Mouse (Mus musculus): Measurements from ENCODE around the gene Satb1. TPM values are rescaled to one million over a fixed set of nuclear protein-coding genes. Genes with fewer than 3 reads are reported as not detected.

Satb1 gene
- total RNA-seq, 2 experiments from 2014 or later = 27.1 to 63.8 TPM

DNA sequence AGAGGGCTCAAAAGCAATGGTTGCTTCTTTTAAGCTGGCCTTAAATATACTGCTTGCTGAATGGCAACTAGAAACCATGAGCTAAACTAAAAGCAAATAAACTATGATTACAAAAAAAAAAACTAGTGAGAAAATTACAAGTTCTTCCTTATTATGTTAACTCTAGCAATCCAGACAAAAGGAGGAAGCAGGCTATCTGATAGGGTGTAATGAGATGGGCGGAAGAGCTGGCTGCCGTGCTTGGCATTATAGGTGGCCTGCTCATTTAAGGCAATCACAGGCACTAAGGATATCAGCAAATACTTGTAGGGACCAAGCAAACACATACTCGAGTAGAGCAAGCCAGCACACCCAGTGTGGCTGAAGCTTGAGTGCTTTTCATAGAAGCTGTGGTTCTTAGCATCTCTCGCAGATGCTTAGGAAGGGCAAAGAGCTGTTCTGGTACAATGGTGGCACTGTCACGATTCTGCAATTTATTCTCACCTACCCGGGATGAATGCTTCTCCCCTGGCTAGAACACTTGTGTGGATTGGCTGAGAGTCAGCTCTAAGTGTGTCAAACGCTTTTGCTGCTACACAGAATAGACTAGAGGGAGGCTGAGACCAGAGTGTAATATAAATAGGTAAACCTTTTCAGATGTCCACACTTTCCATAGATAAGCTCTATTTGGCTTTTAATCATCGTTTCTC is 49.4 kb downstream of the Satb1 start:
- DNase-seq = no peak
- intact Hi-C loops (cut with DNase I) = no loop called here

DNA sequence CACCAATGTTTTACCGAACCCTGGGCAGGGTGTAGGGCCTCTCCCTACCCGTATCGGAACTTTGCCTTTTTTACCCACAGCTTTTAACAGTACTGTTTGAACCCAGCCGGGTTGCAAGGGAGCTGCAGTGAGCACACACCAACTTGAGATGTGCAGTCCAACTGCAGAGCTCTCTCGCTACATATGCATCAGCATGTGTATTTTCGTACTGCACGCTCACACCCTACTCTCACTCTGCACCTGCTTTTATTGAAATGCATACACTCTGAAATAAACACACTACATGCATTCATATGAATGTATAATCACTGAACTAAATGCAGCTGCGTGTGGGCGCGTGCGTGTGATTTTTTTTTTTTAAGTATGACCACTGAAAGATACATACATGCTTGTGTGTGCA is 53.1 kb downstream of the Satb1 start:
- no peak for DNase-seq
- intact Hi-C loops (cut with DNase I) = no loop called here

DNA sequence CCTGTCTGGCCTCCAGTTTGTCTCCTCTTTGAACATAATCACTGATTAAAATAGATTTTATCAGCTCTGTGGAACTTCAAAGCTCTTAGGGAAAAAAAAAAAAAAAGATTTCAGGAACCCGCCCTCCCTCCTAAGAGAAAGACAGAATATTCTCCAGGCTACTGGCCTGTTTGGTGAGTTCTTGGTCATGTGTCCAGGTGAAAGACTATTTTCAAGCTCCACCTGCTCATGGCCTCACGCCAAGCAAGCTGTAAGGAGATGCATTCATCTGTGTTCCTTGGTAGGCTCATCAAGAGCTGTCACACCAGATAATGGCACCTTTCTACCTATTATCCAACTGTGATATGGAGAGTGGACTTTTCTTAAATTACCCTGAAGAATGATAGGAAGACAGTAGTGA is 54.1 kb downstream of the Satb1 start:
- intact Hi-C loops (cut with DNase I) = loop anchor here (5.0 to 10.0 kb wide), 2 partner anchors 792 to 964 kb away; no protein-coding TSS in a partner anchor
- no peak for DNase-seq

DNA sequence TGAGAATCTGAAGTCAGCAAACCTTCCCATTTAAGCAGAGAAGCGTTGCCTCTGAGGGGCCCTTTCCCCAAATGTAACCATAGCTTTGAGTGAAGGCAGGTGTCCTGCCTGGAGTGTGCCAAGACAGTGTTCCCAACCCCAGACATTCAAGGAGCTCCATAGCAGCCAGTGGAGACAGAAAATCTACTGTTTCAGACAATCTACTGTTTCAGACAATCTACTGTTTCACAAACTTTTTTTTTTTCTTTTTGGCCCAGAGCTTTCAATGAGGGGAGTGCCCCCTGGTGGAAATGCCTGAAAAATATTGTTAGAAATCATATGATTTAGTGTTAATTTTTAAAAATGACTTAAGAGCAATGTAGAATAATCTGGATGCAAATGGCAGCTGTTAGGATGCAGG is 55.3 kb downstream of the Satb1 start:
- intact Hi-C loops (cut with DNase I) = loop anchor here (5.0 to 10.0 kb wide), 2 partner anchors 791 to 963 kb away; no protein-coding TSS in a partner anchor
- DNase-seq = peak; percentile 8 to 44

DNA sequence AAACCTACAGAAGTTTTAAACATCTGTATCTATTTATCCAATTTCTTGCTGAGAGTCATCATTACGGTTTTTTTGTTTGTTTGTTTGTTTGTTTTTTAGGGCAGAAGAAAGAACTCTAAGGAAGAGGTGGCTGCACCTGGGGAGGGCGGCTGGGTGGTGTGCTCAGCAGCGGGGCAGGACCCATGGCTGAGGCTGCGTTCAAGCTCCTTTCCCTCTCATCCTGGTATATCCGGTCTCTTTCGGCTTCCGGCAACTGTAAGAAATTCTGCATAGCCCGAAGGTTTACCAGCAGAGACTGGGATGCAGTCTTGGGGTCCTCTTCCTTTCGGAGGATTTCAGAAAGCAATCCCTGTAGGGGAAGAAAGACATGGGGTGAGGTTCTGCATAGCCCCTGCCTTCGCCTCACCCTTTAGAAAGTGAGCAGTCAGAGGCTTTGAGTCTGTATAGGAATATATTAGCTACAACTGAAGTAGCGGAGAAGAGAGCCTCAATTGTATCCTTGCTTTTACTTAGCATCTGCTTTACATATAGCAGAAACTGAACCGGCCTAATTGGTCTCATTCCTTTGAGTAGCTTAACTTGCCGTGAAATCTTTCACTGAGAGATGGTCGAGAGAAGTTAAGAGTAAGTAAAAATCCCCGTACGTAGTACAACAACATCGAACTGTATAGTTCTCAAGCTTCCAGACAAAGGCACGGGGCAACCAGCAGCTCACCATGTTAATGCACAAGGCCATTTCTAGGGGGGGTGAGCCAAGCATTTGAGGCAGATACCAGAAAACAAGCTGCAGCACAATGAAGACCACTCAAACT is 57.8 kb downstream of the Satb1 start:
- intact Hi-C loops (cut with DNase I) = loop anchor here (5.0 to 10.0 kb wide), 2 partner anchors 788 to 960 kb away; no protein-coding TSS in a partner anchor
- DNase-seq = no peak

DNA sequence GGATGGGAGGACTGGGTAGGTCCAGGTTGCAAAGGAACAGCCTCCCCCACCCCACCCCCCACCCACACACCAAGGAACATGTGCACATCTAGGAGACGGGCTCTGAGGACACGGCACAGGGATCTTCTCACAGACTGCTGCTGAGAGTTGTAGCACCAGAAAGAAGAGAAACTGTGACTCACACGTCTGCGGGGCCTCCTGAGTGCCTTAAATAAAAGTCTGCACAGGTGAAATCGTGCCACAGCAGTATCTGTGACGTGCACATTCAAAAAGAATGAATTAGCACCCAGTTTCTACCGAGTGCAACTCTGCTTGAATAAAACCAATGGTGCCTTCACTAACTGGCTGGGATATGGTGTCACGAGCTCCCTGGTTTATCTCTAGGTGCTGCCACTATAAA is 69.5 kb downstream of the Satb1 start:
- intact Hi-C loops (cut with DNase I) = no loop called here
- no peak for DNase-seq

DNA sequence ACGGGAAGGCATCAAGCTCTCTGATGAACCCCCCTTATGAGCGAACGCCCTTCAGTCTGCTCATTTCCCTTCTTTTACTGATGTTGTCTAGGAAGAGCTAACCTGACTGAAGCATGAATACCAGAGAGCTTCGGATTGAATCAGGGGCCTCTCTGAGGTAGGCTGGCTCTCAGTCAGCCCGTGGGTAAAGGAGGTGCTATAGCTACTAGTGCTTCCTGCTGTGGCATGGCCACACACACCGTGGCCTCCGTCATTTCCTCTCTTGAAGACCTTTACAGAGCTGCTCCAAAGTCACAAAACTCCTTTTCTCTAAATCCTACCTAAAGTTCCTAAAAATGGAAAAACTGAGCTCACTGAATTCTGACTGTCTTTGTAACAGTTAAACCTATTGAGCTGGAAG is 70.6 kb downstream of the Satb1 start:
- no peak for DNase-seq
- intact Hi-C loops (cut with DNase I) = no loop called here

DNA sequence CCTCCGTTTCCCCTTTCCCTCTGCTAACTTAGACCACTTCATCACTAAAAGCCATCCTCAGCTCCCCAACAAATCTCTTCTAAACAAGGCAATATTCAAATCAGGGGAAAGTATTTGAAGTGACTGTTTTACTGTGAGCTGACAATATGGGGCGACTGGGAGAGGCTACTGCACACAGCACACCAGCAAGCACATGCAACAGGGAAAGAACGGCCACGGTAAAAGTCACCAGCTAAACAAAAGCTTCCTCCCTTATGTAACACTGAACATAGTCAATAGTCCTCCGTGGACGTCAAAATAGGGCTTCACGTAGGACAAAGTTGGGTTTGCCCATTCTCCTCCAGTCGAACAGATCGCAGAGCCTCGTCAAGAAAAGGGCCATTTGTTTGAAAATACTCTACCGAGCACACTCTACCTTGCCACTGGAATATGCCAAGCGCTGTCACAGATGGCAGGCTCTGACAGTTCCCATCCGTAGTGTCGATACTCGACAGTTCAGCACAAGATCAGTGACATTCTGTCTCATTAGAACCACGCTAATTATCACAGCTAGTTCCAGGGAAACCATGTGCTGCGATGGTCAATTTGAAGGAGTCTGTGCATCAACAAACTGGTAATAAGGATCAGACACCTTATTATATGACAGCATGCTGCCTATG is 72.0 kb downstream of the Satb1 start:
- intact Hi-C loops (cut with DNase I) = no loop called here
- no peak for DNase-seq

DNA sequence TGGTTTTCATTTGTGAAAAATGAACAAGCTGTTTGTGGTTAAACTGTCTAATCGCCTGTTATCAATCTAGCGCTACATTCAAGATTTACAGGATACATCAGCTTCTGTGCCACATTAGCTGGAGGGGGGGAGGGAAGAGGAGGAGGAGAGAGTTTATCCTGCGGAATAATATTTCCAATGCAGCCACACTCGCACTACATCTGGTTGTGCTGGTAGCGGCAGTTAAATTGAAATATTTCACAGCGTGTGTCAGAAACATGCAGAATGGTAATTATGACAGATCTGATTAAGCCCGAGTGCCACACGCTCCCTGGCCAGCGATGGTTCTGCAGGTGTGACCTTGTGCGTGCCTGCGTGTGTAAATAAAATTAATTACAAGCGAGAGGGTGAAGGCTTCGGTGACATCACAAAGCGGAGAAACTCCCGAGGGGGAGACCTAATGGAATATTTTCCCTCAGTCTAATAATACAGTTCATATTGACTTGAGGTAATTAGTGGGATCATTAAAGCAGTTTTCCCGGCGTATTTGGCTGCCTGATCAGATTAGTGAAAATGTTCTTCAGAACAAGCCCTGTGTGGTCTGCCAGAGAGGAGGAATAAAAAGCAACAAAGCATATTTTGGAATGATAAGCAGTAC is 72.7 kb downstream of the Satb1 start:
- no peak for DNase-seq
- intact Hi-C loops (cut with DNase I) = no loop called here

DNA sequence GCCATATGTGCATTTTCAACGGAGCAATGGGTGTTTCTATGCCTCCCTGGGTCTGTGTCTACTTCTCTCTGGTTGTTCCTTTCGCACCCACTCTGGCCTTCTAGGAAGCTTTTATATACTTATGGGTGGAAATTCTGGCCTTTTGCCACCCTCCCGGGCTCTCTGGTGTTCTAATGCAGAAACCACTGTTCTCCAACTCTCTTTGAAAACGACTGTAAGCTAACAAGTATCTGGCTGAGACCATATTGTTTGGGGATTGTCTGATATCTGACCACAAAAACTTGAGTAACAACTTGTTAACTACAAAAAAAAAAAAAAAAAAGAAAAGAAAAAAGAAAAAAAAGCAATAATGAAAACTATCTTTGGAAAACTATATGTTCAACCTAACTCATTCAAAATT is 73.6 kb downstream of the Satb1 start:
- no peak for DNase-seq

DNA sequence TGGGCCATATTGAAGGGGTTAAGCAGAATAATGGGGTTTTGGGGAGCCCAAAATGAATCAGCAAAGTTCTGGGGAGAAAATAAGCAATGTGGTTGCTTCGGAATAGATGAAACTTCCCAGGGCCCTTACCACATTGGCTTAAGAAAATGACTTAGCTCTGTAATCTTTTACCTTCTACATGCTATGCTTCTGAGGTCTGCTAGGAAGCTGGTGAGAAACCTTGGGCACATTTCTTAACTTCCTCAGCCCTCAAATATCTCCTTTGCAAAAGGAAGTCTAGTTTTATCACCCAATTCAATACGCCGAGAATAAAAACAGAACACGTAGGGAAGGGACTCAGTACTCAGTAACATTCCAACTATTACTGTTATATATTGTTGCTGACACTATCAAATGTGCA is 80.9 kb downstream of the Satb1 start:
- DNase-seq = no peak

More for the DNA sequence above, 73.6 kb downstream of the Satb1 start:
- intact Hi-C loops (cut with DNase I) = no loop called here

DNA sequence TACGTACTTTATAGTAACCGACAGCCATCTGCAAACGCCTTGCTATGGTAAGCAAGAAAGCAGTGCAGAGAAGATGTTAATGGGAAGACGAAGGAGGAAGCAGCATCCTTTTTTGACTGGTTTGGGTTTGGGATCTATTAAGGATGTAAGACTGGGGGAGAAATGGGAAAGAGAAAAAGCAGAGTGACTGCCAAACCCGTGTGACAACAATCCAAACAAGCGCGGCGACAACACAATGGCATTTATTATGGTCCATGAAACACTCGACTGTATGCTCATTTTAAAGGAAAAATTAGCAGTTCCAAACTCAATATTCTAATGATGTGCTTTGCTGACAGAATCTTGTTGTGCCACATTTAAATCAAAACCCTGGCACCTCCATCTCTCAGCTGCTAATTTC is 85.9 kb downstream of the Satb1 start:
- intact Hi-C loops (cut with DNase I) = no loop called here

More for the DNA sequence above, 80.9 kb downstream of the Satb1 start:
- intact Hi-C loops (cut with DNase I) = no loop called here

DNA sequence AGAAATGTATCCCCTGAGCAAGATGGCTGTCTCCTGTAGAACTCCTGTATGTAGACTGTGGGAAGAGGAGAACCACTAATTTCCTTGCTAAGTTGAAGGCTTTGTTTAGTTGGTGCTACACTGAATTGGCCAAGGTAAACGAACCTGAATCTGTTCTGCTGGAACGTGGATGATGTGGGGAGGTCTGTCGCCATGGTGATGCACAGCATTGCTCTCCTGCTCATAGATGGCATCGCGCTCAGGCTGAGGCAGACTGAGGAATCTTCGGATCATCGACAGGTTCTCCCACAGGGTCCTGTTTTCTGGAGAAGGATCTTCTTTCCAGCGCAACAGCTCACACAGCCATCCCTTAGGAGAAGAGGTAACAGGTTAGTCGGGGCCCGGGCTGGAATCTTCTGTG is 90.6 kb downstream of the Satb1 start:
- intact Hi-C loops (cut with DNase I) = no loop called here
- DNase-seq = no peak

More for the DNA sequence above, 85.9 kb downstream of the Satb1 start:
- DNase-seq = no peak

DNA sequence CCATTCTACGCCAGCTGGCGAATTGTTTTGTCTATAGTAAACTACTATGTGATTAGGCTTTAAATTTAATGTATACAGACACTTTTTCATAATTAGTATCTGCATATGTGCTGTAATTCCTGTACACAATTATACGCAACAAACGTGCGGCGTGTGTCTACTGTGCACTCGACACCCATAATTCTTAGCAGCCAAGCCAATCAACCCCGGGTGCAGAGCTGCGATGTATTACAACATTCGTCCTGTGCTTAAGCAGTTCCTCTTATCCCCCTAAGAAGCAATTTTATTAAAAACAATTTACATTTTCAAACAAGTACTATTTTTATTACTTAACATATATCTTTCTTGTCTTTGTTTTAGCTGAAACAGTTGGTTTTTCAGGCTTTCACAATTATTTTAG is 92.0 kb downstream of the Satb1 start:
- DNase-seq = no peak
- intact Hi-C loops (cut with DNase I) = no loop called here

DNA sequence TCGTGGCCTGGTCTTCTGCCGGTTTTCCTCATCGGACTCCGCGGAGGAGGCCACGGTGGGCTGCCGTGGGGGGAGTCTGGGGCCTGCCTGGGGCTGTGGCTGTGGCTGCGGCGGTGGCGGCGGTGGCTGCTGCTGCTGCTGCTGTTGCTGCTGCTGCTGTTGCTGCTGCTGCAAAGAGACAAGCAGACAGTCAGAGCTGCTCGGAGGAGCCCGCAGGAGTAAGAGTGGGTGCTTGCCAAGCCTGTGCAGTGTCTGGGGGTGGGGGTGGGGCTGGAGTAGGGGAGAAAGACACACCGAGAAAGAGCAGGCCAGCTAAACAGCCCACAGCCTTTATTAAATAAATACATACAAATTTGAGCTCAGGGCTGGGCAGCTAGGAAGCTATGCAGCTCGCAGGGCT is 92.8 kb downstream of the Satb1 start:
- intact Hi-C loops (cut with DNase I) = no loop called here

DNA sequence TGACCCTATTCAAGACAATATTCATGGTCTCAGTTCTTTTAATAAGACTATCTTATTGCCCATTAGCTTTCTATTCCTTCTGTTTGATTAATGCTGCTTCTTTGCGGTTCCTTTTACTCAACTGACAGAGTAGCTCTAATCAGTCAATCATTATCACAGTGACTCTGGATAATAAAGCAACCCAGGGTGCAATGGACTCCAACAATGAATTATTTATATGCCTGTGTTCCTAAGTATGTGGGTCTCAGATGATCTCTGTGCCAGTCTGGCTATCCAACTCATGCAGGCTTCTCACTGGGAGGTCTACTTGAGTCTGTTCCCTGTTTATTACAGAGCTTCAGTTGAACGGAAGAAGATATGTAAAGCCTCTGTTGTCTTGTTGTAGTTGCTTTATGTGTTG is 108.6 kb downstream of the Satb1 start:
- intact Hi-C loops (cut with DNase I) = no loop called here
- DNase-seq = no peak

More for the DNA sequence above, 92.8 kb downstream of the Satb1 start:
- no peak for DNase-seq

DNA sequence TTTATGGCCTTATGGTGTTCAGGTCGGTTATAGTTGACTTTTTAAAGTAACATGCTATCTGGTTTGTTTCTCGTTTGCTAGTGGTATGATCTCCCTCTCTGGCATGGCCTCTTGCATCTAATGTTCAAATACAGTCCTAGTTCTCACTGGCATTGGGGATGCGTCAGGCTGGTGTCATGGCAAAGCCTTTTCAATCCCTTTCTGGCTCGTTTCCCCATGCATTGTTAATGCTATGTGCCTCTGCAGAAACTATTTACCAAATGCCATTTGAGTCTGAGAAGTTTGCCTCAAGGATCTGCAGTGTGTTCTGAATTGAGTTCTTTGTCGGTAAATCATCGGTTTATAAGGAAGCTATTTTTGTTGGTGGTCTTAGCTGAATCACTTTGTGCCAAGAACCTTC is 137.4 kb downstream of the Satb1 start:
- intact Hi-C loops (cut with DNase I) = no loop called here

DNA sequence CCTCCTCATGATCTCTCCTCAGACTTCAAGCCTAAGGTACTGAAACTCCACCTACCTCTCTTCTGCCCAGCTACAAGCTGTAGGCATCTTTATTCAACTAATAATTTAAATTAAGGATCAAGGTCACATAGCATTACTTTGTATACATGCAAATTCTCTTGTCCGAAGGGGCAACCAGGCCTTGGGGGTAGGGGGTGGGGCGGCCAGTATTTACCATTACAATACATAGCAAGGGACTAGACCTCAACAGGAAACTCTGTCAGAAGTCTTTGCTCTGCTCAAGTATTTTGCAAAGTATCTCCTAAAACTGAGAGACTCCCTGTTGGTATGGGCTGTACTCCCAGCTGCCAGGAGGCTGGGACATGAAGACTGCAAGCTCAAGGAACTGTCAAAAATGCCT is 137.8 kb downstream of the Satb1 start:
- no peak for DNase-seq
- intact Hi-C loops (cut with DNase I) = no loop called here

More for the DNA sequence above, 137.4 kb downstream of the Satb1 start:
- no peak for DNase-seq

DNA sequence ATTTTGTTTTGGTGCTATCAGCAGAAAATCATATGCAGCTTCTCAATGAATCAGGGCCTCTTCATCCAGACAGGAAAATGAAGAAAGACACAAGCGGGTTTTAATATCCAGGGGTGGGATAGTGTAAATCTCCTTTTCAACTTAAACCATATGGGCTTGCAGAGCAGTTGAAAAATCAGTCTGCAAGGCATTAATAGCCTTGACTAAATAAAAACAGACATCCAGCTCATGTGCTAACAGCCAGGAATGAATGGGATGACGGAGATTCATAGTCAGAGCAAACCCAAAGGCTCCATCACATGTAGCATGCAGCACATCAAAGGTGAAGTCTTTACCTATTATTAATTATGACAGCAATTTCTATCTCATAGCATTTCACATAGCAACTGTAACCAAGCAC is 142.6 kb downstream of the Satb1 start:
- intact Hi-C loops (cut with DNase I) = no loop called here
- DNase-seq = no peak

DNA sequence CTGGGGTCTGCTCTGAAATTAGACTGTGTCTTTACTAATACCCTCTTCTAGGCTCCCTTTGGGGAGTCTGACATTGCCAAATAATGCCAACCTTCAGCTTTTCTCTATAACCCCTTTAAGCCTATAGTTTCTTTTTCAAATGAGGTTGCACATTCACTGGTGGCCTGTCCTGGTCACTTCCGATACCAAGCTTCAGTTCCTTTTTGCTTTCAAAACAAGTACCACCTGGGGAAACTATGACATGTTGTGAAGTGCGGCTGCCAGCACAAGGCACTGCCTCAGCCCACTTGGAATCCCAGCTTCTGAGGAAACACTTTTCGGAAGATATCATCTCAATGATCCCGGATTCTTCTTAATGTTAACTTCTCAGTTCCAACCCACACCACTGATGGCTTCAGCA is 145.9 kb downstream of the Satb1 start:
- DNase-seq = no peak
- intact Hi-C loops (cut with DNase I) = no loop called here

Data from heart, postnatal 14 days (tissue).